Mouse (Mus musculus): ENCODE results near the gene Pnkd.
A peak's percentile ranks its signal among the peaks of the same experiment; 100 is the strongest.
"Not testable (repeated sequence)": the region's sequence is repeated elsewhere in the genome, so short reads cannot be mapped to it uniquely, and the experiment has no call there.

The Pnkd gene

DNA sequence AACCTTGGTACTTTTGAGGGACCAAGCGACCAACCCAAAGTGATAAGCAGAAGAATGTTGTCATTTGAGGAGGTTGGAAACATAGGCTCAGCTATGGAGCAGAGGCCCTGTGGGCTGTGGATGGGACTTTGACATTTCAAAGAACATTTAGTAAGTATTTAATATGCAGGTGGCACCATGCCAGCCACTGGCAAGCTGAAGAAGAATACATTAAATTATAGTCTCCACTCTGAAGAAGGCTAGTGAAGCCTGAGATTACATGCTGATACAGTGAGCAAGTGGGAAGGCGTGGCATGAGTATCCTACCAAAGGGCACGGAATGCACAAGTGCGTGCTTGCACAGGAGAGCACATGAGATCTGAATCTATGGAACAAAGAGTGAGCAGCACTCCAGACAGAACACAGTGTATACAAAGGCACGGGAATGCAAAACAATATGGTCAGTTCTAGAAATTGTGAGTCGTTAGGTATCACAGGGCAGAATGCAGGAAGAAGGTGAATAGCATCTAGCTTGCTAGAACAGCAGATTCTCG lies 45.2 kb downstream of the Pnkd start:
- DNase-seq (ENCODE audit: low read depth, low spot score): no peak

DNA sequence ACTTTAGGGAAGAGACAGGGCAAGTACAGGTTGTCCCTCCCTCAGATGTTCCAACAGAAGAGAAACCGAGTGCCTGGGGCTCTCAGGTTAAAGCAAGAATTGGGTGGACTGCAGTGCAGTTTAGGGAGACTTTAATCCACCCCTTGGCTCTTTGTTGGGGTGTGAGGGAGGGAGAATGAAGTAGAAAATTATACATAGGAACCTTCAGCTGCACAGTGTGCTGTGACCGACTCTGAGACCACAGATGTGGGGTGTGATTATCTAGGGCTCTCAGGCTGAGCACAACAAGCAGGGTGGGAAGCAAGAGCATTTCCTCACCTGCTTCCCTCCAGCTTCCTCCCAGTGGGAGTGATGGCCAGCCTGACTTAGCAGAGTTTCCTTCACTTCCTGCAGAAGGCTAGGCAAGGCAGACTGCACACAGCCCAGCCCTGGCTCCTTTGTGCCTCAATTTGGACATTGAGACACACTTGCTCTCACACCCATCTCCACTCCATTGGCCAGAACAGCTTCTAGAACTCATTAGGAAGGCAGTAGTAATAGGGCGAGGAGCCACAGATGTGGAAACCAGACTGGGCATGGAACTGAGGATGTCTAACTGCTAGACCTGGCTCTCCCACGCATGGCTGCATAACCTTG lies 46.4 kb downstream of the Pnkd start:
- no peak for DNase-seq (ENCODE audit: low read depth, low spot score)

DNA sequence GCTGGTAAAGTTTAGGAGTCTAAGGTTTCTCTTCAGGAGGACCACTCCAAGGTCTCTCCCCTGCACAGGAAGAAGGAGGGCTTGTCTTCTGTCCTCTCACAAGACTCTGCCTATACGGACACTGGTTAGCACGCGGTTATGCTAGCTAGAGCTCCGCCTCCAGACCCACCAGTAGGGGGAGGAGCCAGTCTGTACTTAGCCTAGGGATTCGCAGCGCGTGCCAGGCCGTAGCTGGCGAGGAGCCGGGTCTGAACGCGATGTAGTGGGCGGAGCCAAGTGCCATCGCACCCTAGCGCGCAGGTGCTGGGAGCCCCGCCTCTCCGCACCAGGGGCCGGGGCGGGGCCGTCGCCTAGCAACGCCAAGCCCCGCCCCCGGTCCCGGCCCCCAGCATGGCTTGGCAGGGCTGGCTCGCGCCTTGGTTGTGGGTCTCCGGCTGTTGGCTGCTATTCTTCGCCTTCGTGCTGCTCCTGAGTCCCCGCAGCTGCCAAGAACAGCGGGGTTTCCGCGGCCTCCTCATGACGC lies 47.6 kb downstream of the Pnkd start:
- peak; percentile 100 for DNase-seq (ENCODE audit: low read depth, low spot score)

DNA sequence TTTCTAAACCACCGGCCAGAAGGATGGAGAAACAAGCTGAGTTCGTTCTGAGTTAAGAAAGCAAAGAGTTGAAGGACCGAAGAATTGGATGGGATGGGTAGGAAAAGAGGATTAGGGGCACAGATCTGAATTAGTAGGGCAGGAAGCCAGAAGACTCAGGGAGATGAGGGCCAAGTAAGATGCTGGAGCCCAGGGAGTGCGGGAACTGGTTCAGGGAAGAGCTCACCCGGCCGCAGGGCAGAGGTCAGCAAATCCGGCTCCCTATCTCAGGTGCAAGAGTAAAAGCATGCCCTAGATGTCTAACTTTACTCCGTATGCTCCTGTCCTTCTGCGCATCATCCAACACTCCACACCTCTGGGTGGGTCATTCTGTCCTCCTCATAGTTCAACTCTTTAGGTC lies 48.2 kb downstream of the Pnkd start:
- no peak for DNase-seq (ENCODE audit: low read depth, low spot score)

DNA sequence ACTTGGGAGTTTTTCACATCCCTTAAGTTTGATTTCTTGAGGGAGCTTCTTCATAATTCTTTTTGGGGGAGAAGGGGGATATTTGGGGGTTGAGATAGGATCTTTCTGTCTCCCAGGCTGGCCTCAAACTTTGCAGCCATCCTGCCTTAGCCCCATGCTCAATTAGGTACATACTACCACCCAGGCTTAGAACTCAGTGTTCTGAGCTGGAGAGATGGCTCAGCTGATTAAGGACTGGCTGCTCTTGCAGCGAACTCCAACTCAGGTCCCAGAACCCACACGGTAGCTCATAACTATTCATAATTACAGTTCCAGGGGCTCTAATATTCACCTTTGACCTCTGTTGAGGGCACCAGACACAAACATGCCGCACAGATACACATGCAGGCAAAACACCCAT lies 49.9 kb downstream of the Pnkd start:
- DNase-seq (ENCODE audit: low read depth, low spot score): no peak

DNA sequence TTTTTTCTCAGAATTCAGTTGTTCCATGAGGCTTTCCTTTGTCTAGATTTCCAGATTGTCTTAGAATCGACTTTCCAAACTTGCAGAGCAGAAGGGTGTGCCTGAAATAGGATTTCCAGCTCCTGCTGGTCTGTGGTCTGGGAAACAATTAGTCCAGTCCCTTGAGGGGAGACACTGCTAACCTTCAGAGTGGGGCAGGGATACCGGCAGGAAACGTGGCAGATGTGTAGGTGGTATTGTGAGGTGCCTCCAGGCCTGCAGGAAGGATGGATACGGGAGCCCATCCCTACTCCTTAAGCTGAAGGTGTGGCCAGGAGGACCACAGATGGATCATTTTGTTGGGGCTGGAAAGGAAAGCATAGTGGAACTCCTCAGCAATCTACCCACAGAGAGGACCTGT lies 50.3 kb downstream of the Pnkd start:
- peak; percentile 35 for DNase-seq (ENCODE audit: low read depth, low spot score)

DNA sequence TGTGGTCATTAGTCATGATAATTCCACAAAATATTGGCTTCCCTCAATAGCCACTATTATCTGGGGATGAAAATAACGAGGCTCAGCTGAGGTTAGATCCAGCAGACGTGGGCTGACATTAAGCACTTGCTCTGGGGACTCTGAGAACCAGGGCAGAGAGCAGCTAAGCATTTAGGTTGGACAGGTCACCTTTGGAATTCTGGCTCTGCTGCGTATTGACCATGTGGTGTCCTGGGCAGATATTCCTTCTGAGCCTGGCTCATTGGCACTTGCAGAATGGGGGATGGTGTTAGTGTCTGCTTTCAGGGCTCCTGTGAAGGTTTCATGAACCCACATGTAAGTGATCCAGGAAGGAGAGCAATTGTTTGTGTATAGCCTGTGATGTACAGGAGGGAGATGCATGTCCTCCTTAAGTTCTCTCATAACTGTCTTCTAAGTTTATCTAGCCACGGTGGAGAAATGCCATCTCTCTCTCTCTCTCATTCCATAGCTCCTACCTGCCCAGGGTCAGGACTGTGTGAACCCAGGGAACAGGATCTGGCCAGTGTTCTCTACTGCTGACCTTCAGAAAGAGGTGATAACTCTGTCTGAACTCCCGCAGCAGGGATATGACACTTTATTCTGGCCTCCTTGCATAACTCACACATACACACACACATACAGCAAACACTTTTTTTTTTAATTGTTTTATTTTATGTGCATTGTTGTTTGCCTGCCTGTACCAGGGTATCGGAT lies 50.9 kb downstream of the Pnkd start:
- DNase-seq (ENCODE audit: low read depth, low spot score): no peak

DNA sequence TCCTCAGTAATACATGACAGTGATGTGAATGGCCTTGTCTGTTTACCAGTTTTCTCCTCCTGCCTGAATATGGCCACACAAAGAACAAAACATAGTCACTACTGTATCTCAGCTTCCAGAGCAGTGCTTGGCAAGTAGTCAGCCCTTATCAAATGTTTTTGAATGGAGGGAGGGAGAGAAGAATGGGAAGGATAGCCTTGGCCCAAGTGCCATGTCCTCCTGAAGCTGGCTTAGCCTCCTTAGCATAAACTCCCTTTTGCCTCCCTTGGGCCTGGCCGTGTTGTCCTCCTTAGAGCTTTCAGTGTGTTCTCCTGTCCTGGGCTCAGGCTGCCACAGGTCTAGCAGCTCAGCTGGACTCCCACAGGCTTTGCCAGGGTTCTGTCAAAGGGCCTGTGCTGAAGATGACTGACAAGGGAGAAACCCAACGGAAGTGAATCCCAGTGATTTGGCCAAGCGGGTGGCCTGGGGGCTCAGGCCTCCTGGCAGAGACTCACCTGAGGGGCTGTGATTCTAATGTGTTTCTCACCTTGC lies 52.6 kb downstream of the Pnkd start:
- DNase-seq (ENCODE audit: low read depth, low spot score): no peak

DNA sequence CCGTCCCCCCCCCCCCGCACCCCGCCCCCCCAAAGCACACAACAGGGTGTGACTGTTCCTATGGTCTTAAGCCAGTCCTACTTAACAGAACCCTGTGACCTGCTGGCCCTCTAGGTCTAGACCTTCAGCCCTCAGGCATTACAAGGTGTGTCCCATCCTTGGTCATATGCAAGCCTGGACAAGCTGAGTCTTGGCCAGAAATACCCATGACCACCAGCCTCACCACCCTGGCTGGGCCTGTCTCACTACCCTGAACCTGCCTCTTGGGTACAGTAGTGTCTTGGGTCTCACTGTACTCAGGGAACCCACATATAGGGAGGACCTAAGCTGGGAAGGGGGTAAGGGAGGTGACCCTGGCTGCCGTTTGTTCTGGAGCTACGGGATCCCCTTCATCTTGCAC lies 53.3 kb downstream of the Pnkd start:
- DNase-seq (ENCODE audit: low read depth, low spot score): no peak

DNA sequence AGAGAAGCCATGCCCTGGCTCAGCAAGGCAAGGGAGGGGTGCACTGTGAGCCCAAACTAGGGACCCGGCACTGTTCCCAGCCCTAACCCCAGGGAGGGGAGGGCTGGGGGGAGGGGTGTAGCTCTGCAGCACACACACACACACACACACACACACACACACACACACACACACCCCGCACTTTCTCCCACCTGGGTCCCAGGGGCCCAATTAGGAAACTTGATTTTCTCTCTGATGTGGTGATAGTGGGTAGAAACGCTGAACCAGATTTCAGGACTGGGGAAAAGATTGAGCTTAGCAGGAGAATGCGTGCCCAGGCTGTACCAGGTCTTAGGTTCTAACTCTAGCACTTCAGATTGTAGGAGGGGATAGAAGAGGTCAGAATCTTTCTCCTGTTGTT lies 53.9 kb downstream of the Pnkd start:
- DNase-seq (ENCODE audit: low read depth, low spot score): no peak

DNA sequence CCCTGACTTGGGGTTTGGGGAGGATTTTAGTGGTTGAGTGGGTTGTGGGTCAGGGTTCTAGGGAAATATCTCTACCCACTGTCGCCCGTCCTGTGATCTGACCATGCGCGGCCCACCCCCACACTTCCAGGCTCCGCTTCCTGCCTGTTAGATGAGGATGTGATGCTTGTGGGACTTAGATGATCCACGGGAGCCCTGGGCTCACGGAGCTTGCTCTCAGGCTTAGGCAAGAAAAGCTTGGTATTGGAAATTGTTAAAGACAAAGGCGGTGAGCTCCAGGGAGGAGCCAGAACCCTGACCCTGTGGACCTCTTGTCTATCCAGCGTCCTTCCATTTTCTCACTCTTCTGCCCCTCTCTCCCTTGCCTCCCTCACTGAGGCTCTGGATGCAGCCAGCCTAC lies 55.2 kb downstream of the Pnkd start:
- DNase-seq (ENCODE audit: low read depth, low spot score): no peak

DNA sequence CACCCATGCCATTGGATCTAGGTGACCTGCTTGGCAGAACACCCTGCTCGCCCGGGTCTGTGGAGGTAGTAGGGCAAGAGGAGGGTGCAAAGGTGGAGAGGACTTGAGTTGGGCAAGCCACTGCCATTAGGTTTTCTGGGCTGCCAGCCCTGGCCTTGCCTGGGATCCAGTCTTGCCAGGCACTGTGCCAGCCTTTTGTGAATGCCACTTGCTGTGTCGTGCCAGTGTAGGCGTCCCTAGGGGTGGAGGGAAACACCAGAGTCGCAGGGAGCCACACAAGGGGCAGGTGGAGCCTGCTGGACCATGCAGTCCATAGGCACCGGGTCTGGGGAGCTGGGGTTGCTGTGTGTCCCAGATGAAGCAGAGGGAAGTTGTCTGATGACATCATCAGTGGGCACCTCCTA lies 55.6 kb downstream of the Pnkd start:
- no peak for DNase-seq (ENCODE audit: low read depth, low spot score)

DNA sequence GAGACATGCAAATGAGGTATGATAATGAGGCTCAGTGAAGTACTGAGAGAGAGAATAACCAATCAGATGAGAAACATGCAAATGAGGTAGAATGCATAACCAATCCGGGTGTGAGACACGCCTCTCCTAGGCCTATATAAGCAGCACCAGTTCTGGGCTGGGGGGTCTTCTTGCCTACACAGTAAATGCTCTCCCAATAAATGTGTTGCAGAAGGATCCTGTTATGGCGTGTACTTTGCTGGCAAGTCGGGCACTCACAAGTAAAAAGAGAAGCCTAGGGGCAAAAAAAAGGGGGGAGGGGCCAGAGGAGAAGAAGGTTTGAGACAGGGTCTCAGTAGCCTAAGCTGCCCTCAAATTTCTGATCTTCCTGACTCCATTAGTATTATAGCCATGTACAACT lies 56.3 kb downstream of the Pnkd start:
- DNase-seq (ENCODE audit: low read depth, low spot score): not testable (repeated sequence)

DNA sequence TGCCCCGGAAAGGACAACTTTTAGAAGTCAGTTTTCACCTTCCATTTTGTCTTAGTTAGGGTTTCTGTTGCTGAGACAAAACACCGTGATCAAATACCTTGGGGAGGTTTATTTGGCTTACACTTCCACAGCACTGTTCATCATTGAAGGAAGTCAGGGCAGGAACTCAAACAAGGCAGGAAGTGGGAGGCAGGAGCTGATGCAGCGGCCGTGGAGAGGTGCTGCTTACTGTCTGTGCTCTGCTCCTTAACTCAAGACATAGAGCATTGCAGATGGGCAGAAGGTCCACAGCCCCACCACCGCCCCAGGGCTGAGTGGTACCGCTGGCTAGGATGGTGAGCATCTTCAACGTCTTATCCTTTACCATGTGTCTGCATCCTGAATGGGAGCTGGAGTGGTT lies 57.2 kb downstream of the Pnkd start:
- DNase-seq (ENCODE audit: low read depth, low spot score): no peak

DNA sequence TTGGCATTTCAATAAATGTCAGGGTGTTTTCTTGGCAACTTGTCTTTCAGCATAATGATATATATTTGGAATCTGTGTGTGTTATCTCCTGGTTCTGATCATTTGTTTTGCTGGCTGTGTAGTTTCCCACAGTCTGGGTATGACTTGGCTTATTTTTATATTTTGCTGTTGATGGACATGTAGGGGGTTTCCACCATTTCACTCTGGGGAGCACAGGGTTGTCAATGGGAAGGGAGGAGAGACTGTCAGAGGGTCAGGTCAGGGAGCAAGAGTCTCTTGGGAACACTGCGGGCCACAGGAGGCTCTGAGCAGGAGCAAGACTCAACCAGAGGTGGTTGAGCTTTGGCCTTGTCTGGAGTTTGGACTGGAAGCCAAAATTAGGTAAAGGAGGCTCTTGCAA lies 57.6 kb downstream of the Pnkd start:
- no peak for DNase-seq (ENCODE audit: low read depth, low spot score)

DNA sequence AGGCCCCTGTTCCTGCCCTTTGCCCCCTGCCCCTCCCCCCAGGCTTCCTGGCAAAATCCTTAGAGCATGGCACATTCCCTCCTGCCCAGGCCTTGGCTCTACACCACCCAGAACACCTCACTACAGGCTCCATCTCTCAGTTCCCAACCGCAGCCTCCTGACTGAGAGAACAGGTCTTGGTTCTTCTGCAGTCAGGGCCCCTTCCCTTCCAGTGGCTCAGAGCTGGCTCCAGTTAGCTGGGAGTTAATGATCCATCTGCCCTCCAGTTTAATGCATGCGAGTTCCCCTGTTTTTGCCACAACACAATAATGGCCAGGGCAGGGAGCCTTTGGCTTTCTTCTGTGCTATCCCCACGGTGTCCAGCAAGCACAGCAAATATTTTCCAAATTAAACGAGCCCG lies 58.4 kb downstream of the Pnkd start:
- no peak for DNase-seq (ENCODE audit: low read depth, low spot score)

DNA sequence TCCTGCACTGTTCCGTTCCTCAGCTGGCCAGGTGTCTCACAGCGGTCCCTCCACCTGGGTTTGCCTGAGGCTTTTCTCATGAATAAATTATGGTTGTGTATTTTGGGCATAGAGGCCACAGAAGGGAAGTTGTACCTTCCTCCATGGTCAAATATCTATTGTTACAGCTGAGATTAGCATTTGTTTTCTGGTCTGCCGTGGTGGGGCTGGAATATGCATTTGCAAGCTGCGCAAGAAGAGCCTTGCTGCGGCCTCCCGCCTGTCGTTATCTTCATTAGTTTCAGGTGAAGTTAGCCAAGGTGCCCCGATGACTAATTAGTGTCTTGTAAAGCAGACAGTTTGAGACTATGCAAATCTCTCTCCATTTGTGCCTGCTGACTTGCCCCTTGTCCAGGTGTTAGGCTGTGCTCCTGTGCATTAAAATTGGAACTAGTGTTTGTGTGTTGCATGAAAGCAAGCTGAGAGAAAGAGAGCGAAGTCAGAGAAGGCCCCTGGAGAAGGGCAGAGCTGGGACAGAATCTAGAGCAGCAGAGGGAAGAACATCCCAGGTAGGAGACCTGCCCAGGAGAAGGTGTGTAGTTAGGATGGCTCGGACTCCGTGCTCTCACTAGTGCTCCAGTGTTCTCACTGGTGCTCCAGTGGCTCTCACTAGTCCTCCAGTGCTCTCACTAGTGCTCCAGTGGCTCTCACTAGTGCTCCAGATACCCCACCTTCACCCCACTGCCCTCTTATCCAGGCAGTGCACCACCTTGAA lies 59.6 kb downstream of the Pnkd start:
- DNase-seq (ENCODE audit: low read depth, low spot score): no peak

DNA sequence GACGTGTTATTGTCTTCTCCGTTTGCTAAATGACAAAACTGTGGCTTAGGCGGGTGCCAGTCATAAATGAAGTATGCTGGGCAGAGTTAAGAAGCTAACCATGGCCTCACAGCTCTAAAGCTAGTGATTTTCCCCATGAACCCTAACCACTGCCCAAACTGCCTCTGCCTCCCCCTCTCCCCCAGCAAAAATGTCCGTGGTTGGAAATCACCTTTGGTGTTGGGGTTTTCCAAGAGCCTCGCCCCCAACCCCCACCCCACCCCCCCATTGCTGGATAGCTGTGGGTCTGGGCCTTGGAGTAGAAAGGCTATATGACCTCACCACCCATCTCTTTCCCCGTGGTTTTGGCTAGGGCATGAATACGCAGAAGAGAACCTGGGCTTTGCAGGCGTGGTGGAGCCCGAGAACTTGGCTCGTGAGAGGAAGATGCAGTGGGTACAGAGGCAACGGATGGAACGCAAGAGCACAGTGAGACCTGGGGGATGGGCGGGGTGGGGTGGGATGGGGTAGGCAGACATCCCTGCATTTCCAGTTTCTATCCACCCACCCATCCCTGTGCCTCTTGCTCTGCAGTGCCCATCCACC lies 66.5 kb downstream of the Pnkd start:
- no peak for DNase-seq (ENCODE audit: low read depth, low spot score)

DNA sequence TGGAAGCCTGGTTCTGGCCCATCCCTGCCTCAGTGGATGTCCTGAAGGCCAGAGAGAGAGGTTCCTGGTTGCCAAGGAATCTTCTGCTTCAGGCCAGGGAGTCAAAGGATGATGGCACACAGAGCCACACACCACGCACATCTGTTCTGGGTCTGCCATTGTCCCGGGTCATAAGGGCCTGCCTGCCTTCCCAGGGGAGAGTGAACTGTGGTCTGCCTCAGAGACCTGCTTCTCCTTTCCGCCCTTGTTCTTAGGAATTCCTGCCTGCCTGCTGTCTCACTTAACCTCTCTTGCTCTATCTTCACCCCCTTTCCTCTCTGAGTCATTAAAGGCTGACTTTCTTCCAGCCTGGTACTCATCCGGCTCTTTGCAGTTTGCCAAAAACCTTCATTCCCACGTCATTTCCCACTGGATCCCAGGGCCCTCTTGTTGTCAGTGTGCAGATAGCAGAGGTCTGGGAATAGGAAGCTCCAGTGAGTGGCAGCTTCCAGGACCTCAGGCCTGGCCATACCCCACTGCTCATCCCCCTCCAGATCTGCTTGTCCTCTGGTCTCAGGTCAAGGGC lies 67.9 kb downstream of the Pnkd start:
- DNase-seq (ENCODE audit: low read depth, low spot score): no peak

DNA sequence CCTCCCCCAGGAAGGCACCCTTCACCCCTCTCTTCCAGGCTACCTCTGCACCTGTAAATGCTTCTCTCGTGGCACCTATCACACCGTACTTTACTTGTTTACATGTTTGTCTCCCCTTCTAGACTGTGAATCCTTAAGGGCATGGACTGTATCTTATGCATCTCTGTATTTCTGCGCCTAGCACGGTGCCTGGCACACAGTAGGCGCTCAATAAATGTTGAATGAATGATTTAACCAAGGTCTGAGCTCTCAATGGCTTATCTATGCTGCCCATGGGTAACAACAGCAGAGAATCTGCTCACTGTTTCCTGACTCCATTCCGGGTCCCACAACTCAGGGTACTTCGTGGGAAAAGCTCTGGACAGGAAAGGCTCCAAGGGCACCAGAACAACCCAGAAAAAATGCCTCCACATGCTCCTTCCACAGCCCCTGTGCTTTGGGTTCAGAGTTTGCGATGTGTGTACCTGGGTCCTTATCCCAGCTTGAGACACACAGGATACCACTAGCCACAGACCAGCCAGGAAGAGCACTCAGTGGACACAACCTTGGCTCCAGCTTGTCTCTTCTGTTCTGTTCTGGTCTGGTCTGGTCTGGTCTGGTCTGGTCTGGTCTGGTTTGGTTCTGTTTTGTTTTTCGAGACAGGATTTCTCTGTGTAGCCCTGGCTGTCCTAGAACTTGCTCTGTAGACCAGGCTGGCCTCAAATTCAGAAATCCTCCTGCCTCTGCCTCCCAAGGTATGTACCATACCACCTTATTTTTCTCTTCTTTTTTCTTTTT lies 68.9 kb downstream of the Pnkd start:
- peak; percentile 61 for DNase-seq (ENCODE audit: low read depth, low spot score)

DNA sequence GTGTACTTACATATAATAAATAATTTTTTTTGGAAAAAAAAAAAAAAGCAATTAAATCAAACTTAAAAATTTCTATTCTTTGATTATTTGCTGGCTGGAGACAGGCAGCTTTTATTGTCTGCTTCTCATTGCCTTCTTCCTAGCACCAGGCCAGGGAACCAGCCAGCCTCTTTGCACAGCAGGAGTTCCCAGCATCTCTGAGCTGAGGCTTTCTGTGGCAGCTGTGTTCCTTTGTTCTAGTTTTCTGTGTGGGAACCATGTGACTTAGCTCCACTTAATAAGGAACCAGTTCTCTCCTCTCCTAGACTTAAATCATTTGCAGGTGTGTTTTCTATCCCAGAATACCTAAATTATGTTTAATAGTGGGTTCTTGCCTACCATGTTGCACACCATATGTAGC lies 72.8 kb downstream of the Pnkd start:
- peak; percentile 68 for DNase-seq (ENCODE audit: low read depth, low spot score)
